ENCODE assay signal across 9 mouse cellular contexts in the genomic region with DNA sequence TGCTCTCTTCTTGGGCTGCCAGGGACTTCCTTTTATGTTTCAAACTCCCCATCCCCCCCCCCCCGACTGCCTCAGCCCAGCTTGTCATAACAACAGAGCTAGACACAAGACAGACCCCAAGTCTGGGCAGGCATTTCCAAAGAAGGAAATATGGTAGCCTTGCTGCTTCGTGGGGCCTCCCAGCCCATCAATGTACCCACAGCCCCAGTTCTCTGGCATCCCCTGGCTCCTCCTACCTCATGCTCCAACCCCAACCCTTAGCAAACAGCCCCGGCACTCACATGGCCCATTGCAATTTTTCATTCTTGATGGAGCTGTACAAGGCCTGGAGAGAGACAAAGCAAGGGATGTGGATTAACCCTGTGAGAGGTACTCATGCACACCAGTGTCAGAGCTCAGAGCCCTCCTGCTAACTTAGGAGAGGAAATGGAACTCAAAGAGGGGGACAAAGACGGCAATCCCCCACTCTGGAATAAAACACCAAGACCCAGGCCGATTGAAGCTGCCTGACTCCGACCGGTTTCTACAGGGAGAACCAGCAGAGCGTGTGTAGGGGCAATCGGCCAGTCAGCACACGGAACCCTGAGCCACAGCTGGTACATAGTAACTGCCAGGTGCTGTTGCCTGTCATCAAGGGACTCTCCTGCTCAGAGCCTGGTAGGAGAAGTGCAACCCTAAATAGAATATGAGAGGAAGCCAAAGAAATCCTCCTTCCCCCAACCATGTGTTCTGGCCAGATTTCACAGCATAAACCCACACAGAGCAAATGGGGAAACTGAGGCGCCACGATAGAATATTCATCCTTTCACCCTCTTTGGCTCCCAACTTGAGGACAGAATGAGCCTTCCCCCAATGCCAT. TPM values are rescaled to one million over a fixed set of nuclear protein-coding genes. Genes with fewer than 3 reads are reported as not detected.
A peak's percentile ranks its signal among the peaks of the same experiment; 100 is the strongest.
DNase-seq lines count a peak whose midpoint lies in the region; ATAC-seq and TF ChIP-seq lines count a peak whose summit lies in the region.
"Had no signal": no experiment of that assay in that cellular context is flagged by ENCODE, and none has a peak within 500 bp of the region (broad histone marks: within the 10 kb centered on the region; RNA-seq: fewer than 3 reads in every experiment).

No protein-coding gene starts in this region.

- no peaks in the 10 kb centered on the region for H3K9me3 ChIP-seq in heart, embryonic 13.5 days
- H3K9me3 ChIP-seq in forebrain, embryonic 16.5 days (ENCODE audit: control insufficient read depth, low read length): no peaks in the 10 kb centered on the region
- H3K9me3 ChIP-seq in liver, embryonic 12.5 days (replicated peaks): no peaks in the 10 kb centered on the region
- H3K9me3 ChIP-seq: limb, embryonic 15.5 days had no signal

- H3K27me3 ChIP-seq in heart, embryonic 13.5 days (replicated peaks): peaks cover 92% of the 10 kb centered on the region
- H3K27me3 ChIP-seq in forebrain, embryonic 16.5 days (replicated peaks; ENCODE audit: control insufficient read depth, insufficient read depth, low read length): peaks cover 57% of the 10 kb centered on the region
- H3K27me3 ChIP-seq in liver, embryonic 12.5 days (replicated peaks): peaks cover 80% of the 10 kb centered on the region

- peak overlapping the region; percentile 62 for H3K4me3 ChIP-seq in heart, embryonic 13.5 days
- no peak overlapping the region for H3K4me3 ChIP-seq in bone marrow, adult 2 months (replicated peaks; ENCODE audit: control insufficient read depth, low read depth, low read length)
- H3K4me3 ChIP-seq in forebrain, embryonic 16.5 days (replicated peaks; ENCODE audit: low read length): no peak overlapping the region
- peak overlapping the region; percentile 54 for H3K4me3 ChIP-seq in liver, embryonic 12.5 days

- peak overlapping the region; percentile 67 for H3K27ac ChIP-seq in heart, embryonic 13.5 days (replicated peaks)
- H3K27ac ChIP-seq in bone marrow, adult 2 months (ENCODE audit: control insufficient read depth, insufficient read depth, low read depth, low read length, poor library complexity): peak overlapping the region; percentile 22; the same call in 1 of the 2 replicates
- no peak overlapping the region for H3K27ac ChIP-seq in forebrain, embryonic 16.5 days (ENCODE audit: low read length)
- H3K27ac ChIP-seq in liver, embryonic 12.5 days: peak overlapping the region; percentile 94
- H3K27ac ChIP-seq: limb, embryonic 15.5 days had no signal

- H3K9ac ChIP-seq in heart, embryonic 13.5 days: peak overlapping the region; percentile 76
- no peak overlapping the region for H3K9ac ChIP-seq in forebrain, embryonic 16.5 days (replicated peaks; ENCODE audit: low read depth, low read length)
- peak overlapping the region; percentile 70 for H3K9ac ChIP-seq in liver, embryonic 12.5 days
- H3K9ac ChIP-seq: limb, embryonic 15.5 days had no signal

- H3K4me2 ChIP-seq in heart, embryonic 13.5 days: peak overlapping the region; percentile 81
- peak overlapping the region; percentile 79 for H3K4me2 ChIP-seq in forebrain, embryonic 16.5 days (ENCODE audit: low read length)
- H3K4me2 ChIP-seq in liver, embryonic 12.5 days: peak overlapping the region; percentile 91

- intact Hi-C loops in heart, postnatal 25 days (cut with DNase I): no loop called here

- 41% methylated on average over 12 of the region's 12 CpGs for WGBS in heart, embryonic 13.5 days
- 54% methylated on average over 12 of the region's 12 CpGs for WGBS in bone marrow, adult 2 months
- WGBS in forebrain, embryonic 16.5 days: 45% methylated on average over 12 of the region's 12 CpGs
- WGBS in liver, embryonic 12.5 days (ENCODE audit: insufficient replicate concordance): 48% methylated on average over 12 of the region's 12 CpGs

- no peak for TF ChIP-seq POLR2A in bone marrow, adult 2 months (IDR thresholded peaks at IDR 0.05; ENCODE audit: borderline replicate concordance, control insufficient read depth, low read depth, low read length)

- TF ChIP-seq CTCF in bone marrow, adult 2 months (IDR thresholded peaks at IDR 0.05; ENCODE audit: control insufficient read depth, insufficient read depth, low read length): no peak

- no peak for DNase-seq in heart, postnatal 25 days (ENCODE audit: low spot score)
- DNase-seq in retina, embryonic 14.5 days (ENCODE audit: low spot score): no peak
- no peak for DNase-seq in right cerebral cortex, postnatal 36 days (ENCODE audit: low spot score in 2 of 2)
- DNase-seq in thymus, adult 18-20 months: no peak

- ATAC-seq in heart, embryonic 13.5 days (ENCODE audit: extremely low read depth, insufficient number of reproducible peaks, low FRiP score, low TSS enrichment): no peak
- ATAC-seq in forebrain, embryonic 16.5 days: no peak
- peak; percentile 40; the same call in 1 of the 2 replicates for ATAC-seq in liver, embryonic 12.5 days

- H3K36me3 ChIP-seq in heart, embryonic 13.5 days: peaks cover 20% of the 10 kb centered on the region
- H3K36me3 ChIP-seq in forebrain, embryonic 16.5 days (ENCODE audit: control insufficient read depth, insufficient read depth): no peaks in the 10 kb centered on the region
- H3K36me3 ChIP-seq in liver, embryonic 12.5 days: peaks cover 21% of the 10 kb centered on the region

- H3K4me1 ChIP-seq in heart, embryonic 13.5 days: peaks cover 58% of the 10 kb centered on the region
- H3K4me1 ChIP-seq in bone marrow, adult 2 months (ENCODE audit: control insufficient read depth, insufficient read depth, low read length): peaks cover 5% of the 10 kb centered on the region
- H3K4me1 ChIP-seq in forebrain, embryonic 16.5 days (replicated peaks; ENCODE audit: control insufficient read depth, insufficient read depth, low read length): peaks cover 39% of the 10 kb centered on the region
- peaks cover 77% of the 10 kb centered on the region for H3K4me1 ChIP-seq in liver, embryonic 12.5 days

RNA-seq across cellular contexts. Expression of gene Psd, which starts 11.0 kb away (rescaled TPM):
- 4.3 and 5.6 TPM in 2 replicates for polyA plus RNA-seq in heart, embryonic 13.5 days (2015; fragmentation: Nextera tagmentation; extraction: Ambion mirVana)
- 1 to 10 TPM; 1.2 to 1.3 TPM for total RNA-seq in heart, postnatal 25 days (2021)
- 1.1 and 4.8 TPM in 2 replicates for polyA plus RNA-seq in bone marrow, adult 2 months (2011; ENCODE audit: insufficient read depth, insufficient read length, low replicate concordance, missing spikeins)
- 74.1 and 89.8 TPM in 2 replicates for polyA plus RNA-seq in forebrain, embryonic 16.5 days (2015; fragmentation: Nextera tagmentation; extraction: Ambion mirVana)
- polyA plus RNA-seq in liver, embryonic 12.5 days (2016; fragmentation: Nextera tagmentation; extraction: Ambion mirVana): 10.7 and 11.3 TPM in 2 replicates

RNA-seq across cellular contexts. Expression of gene Nfkb2, which starts 11.9 kb away (rescaled TPM):
- 6.3 and 7.2 TPM in 2 replicates for polyA plus RNA-seq in heart, embryonic 13.5 days (2015; fragmentation: Nextera tagmentation; extraction: Ambion mirVana)
- 10 to 100 TPM; 17.2 to 18.8 TPM for total RNA-seq in heart, postnatal 25 days (2021)
- polyA plus RNA-seq in bone marrow, adult 2 months (2011; ENCODE audit: insufficient read depth, insufficient read length, low replicate concordance, missing spikeins): 10.3 and 24.3 TPM in 2 replicates
- 1.8 and 1.9 TPM in 2 replicates for polyA plus RNA-seq in forebrain, embryonic 16.5 days (2015; fragmentation: Nextera tagmentation; extraction: Ambion mirVana)
- polyA plus RNA-seq in liver, embryonic 12.5 days (2016; fragmentation: Nextera tagmentation; extraction: Ambion mirVana): 5.6 and 6.1 TPM in 2 replicates

RNA-seq across cellular contexts. Expression of gene Fbxl15, which starts 12.0 kb away (rescaled TPM):
- polyA plus RNA-seq in heart, embryonic 13.5 days (2015; fragmentation: Nextera tagmentation; extraction: Ambion mirVana): 9.5 and 10.2 TPM in 2 replicates
- total RNA-seq in heart, postnatal 25 days (2021): 1 to 10 TPM; 5.2 to 6.0 TPM
- polyA plus RNA-seq in bone marrow, adult 2 months (2011; ENCODE audit: insufficient read depth, insufficient read length, low replicate concordance, missing spikeins): 1.2 and 3.0 TPM in 2 replicates
- polyA plus RNA-seq in forebrain, embryonic 16.5 days (2015; fragmentation: Nextera tagmentation; extraction: Ambion mirVana): 40.1 and 44.2 TPM in 2 replicates
- 13.4 and 13.5 TPM in 2 replicates for polyA plus RNA-seq in liver, embryonic 12.5 days (2016; fragmentation: Nextera tagmentation; extraction: Ambion mirVana)

RNA-seq across cellular contexts. Expression of gene Cuedc2, which starts 22.5 kb away (rescaled TPM):
- polyA plus RNA-seq in heart, embryonic 13.5 days (2015; fragmentation: Nextera tagmentation; extraction: Ambion mirVana): 114 and 131 TPM in 2 replicates
- total RNA-seq in heart, postnatal 25 days (2021): 10 to 100 TPM; 80.9 to 87.7 TPM
- polyA plus RNA-seq in bone marrow, adult 2 months (2011; ENCODE audit: insufficient read depth, insufficient read length, low replicate concordance, missing spikeins): 74.9 and 161 TPM in 2 replicates
- 375 and 392 TPM in 2 replicates for polyA plus RNA-seq in forebrain, embryonic 16.5 days (2015; fragmentation: Nextera tagmentation; extraction: Ambion mirVana)
- 97.6 and 99.1 TPM in 2 replicates for polyA plus RNA-seq in liver, embryonic 12.5 days (2016; fragmentation: Nextera tagmentation; extraction: Ambion mirVana)

RNA-seq across cellular contexts. Expression of gene Mfsd13a, which starts 24.9 kb away (rescaled TPM):
- polyA plus RNA-seq in heart, embryonic 13.5 days (2015; fragmentation: Nextera tagmentation; extraction: Ambion mirVana): 4.5 and 5.2 TPM in 2 replicates
- 1 to 10 TPM; 1.9 to 2.3 TPM for total RNA-seq in heart, postnatal 25 days (2021)
- 5.1 and 14.9 TPM in 2 replicates for polyA plus RNA-seq in bone marrow, adult 2 months (2011; ENCODE audit: insufficient read depth, insufficient read length, low replicate concordance, missing spikeins)
- 12.2 and 12.3 TPM in 2 replicates for polyA plus RNA-seq in forebrain, embryonic 16.5 days (2015; fragmentation: Nextera tagmentation; extraction: Ambion mirVana)
- polyA plus RNA-seq in liver, embryonic 12.5 days (2016; fragmentation: Nextera tagmentation; extraction: Ambion mirVana): 13.2 and 14.5 TPM in 2 replicates

Comparison
In these comparisons a context has a peak if more than half of its experiments do, and no peak if none do; other contexts are left out.
1. H3K4me3 ChIP-seq: peak in heart, embryonic 13.5 days (single experiment) and liver, embryonic 12.5 days (single experiment); none in bone marrow, adult 2 months (single experiment) and forebrain, embryonic 16.5 days (single experiment).
2. Peak in every context shown above with its lines, with median percentiles within 50 percentile points of each other: H3K4me2 ChIP-seq.